Mouse (Mus musculus) embryonic facial prominence, embryonic 13.5 days (tissue): ENCODE data around the gene Pde5a. TPM values are rescaled to one million over a fixed set of nuclear protein-coding genes. Genes with fewer than 3 reads are reported as not detected.

ENCODE experiments used
- ATAC-seq: fragments of 200-750 bp; cut with Nextera tagmentation; 2 replicates; pipeline ENCODE4 v1.8.0; 2017; ENCODE audit warnings: low read depth; ENCODE audit not compliant: insufficient number of reproducible peaks, insufficient read depth, low FRiP score, low TSS enrichment
- H3K27ac ChIP-seq: fragments of 300-500 bp; sonication (generic); 2 replicates; pipeline ENCODE4 v1.5.1; 2015; ENCODE audit warnings: moderate library complexity, mild to moderate bottlenecking, inconsistent platforms
- H3K27me3 ChIP-seq: fragments of 300-500 bp; sonication (generic); 2 replicates; pipeline ENCODE4 v1.6.1; 2015; ENCODE audit warnings: mild to moderate bottlenecking, inconsistent platforms
- H3K36me3 ChIP-seq: fragments of 300-500 bp; sonication (generic); 2 replicates; pipeline ENCODE4 v1.6.1; 2015; ENCODE audit warnings: mild to moderate bottlenecking, inconsistent platforms
- H3K4me1 ChIP-seq: fragments of 300-500 bp; sonication (generic); 2 replicates; pipeline ENCODE4 v1.6.1; 2015; ENCODE audit warnings: inconsistent platforms
- H3K4me2 ChIP-seq: fragments of 300-500 bp; sonication (generic); 2 replicates; pipeline ENCODE4 v1.6.1; 2015; ENCODE audit warnings: moderate library complexity, mild to moderate bottlenecking, inconsistent platforms
- H3K4me3 ChIP-seq: fragments of 300-500 bp; sonication (generic); 2 replicates; pipeline ENCODE4 v1.5.1; 2015; ENCODE audit warnings: mild to moderate bottlenecking, inconsistent platforms
- H3K9ac ChIP-seq: fragments of 300-500 bp; sonication (generic); 2 replicates; pipeline ENCODE4 v1.6.1; 2015; ENCODE audit warnings: mild to moderate bottlenecking, inconsistent platforms
- H3K9me3 ChIP-seq: fragments of 300-500 bp; sonication (generic); 2 replicates; pipeline ENCODE4 v1.6.1; 2016; ENCODE audit warnings: inconsistent platforms
- WGBS: fragments of 180-500 bp; shearing (Covaris S2); methylation state at CpG from one replicate; pipeline ENCODE4 v1.1.7; 2015; ENCODE audit warnings: mixed read lengths; 5-methylcytosine and 5-hydroxymethylcytosine counted together
- polyA plus RNA-seq: library from polyadenylated mRNA; unstranded; fragments of >200 nt; fragmentation: Nextera tagmentation; extraction: Ambion mirVana; gene quantifications from 2 replicates; pipeline ENCODE4 v1.2.1, GENCODE M21; 2015

The Pde5a gene
- polyA plus RNA-seq, 1 experiment from 2014 or later = 5.9 TPM

DNA sequence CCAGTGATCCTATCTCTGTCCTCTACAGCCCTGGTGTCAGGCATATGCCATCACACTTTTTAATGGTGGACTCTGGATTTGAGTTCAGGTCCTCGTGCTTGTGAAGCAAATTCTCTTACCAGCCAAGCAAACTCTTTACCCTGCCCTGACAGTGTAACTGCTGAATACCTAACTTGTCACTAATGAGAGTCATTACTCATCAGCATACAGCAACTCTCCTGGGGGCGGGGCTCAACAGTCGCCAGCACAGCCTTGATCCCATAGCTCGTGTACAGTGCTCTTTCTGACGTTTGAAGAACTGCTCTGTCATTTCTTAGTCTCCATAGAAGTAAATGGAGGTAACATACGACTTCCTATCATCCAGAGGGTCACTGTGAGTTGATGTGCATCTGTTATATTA lies 169.5 kb downstream of the Pde5a start:
- H3K4me1 ChIP-seq = no peaks in the 10 kb centered on the region
- no peak overlapping the region for H3K27ac ChIP-seq
- H3K27me3 ChIP-seq = no peaks in the 10 kb centered on the region
- H3K9ac ChIP-seq = no peak overlapping the region
- no peak overlapping the region for H3K4me3 ChIP-seq
- WGBS = 59% methylated on average over 6 of the region's 6 CpGs
- no peak overlapping the region for H3K4me2 ChIP-seq
- H3K9me3 ChIP-seq = no peaks in the 10 kb centered on the region
- no peak for ATAC-seq
- no peaks in the 10 kb centered on the region for H3K36me3 ChIP-seq

DNA sequence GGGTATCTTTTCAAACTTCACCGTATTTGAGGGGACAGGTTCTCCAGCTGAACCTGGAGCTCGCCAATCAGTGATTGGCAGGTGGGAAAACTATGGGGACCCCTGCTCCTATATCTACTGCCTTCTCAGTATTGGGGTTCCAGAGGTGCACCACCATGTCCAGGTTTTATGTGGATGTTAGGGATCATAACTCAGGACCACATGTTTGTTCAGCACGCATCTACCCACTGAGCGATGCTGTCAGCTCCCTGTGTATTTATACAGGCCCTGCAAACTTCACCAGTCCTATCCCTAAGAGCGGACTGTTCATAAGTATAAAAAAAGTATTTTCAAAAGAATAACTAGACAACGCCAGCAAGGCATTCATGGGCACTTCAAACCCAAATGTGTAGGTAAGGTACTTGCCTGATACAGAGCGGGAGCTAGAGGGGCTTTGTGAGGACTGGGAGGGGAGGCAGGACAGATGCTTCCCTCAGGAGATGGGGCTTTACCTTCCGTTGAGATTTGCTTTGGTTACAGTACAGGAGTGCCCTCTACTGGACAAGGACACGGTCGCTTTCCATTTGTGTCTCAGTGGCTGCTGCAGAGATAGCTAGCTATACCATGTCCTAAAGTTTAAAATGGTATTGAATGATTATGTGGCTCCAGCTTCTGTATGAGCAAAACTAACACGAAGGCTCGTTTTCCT lies 175.1 kb downstream of the Pde5a start:
- no peak for ATAC-seq
- H3K27me3 ChIP-seq = no peaks in the 10 kb centered on the region
- H3K9ac ChIP-seq = no peak overlapping the region
- H3K4me2 ChIP-seq = 0 out of 2 replicates have a peak overlapping the region, but pooled peaks have one; percentile 3
- no peaks in the 10 kb centered on the region for H3K9me3 ChIP-seq
- 39% methylated on average over 12 of the region's 12 CpGs for WGBS
- no peak overlapping the region for H3K4me3 ChIP-seq
- no peak overlapping the region for H3K27ac ChIP-seq
- no peaks in the 10 kb centered on the region for H3K36me3 ChIP-seq
- H3K4me1 ChIP-seq = 0 out of 2 replicates have a peak, but pooled peaks cover 2% of the 10 kb centered on the region

DNA sequence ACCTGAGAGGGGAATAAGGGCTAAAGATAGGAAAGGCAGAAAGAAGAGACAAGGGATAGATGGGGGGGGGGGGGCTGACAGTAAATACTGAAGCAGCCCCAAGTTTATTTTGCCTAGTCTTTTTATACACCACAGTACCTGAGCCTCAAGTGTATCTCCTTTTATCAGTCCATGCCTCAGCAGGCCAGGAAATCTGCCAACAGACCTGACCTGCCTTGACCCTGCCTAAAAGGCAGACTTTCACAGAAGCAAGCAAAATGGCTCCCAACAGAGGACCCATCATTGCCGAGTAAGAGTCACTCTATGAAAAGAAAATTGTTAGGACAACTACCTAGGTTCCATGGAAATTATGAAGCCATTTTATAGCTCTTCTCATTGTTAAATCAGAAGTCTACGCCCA lies 179.1 kb downstream of the Pde5a start:
- H3K9me3 ChIP-seq = 0 out of 2 replicates have a peak, but pooled peaks cover 4% of the 10 kb centered on the region
- ATAC-seq = no peak
- H3K4me1 ChIP-seq = 0 out of 2 replicates have a peak, but pooled peaks cover 2% of the 10 kb centered on the region
- no peak overlapping the region for H3K4me2 ChIP-seq
- H3K27me3 ChIP-seq = no peaks in the 10 kb centered on the region
- H3K4me3 ChIP-seq = no peak overlapping the region
- no peaks in the 10 kb centered on the region for H3K36me3 ChIP-seq
- no peak overlapping the region for H3K27ac ChIP-seq
- WGBS = 87% methylated on average over 2 of the region's 2 CpGs
- no peak overlapping the region for H3K9ac ChIP-seq

Other genes with a start within 250 kb of the Pde5a start
- gene Fnbp1l, start 109.2 kb upstream of the Pde5a start, polyA plus RNA-seq = 62.3 and 77.4 TPM in 2 replicates
- gene Fabp2, start 166.1 kb downstream of the Pde5a start, polyA plus RNA-seq = 7.6 TPM in 1 of 2 replicates, not detected in the other
- gene Gm10959, start 190.4 kb downstream of the Pde5a start, polyA plus RNA-seq = not detected in 2 replicates
- gene 1810037I17Rik, start 195.3 kb downstream of the Pde5a start, polyA plus RNA-seq = 89.9 and 107 TPM in 2 replicates